Mouse (Mus musculus) left cerebral cortex, adult 18-20 months (tissue): ENCODE measurements around the gene Asb8. TPM values are rescaled to one million over a fixed set of nuclear protein-coding genes. Genes with fewer than 3 reads are reported as not detected.

Experiments
- DNase-seq, 2 experiments: peaks; one replicate each; pipeline ENCODE4 v3.0.0; 2021 to 2022; ENCODE audit warnings: low spot score in 2 of 2, mixed read lengths in 1 of 2
- long read RNA-seq, 2 experiments: library from polyadenylated mRNA; stranded (forward); transcript quantifications; one replicate each; pipeline ENCODE4 v2.0.0; 2021
- total RNA-seq, 2 experiments: library from RNA; stranded (reverse); gene quantifications; 2 replicates each; pipeline ENCODE4 v1.2.3; 2021

The Asb8 gene
- total RNA-seq: 10 to 100 TPM; 49.5 to 53.6 TPM
- long read RNA-seq, experiment 1, transcript Asb8-201 (4 exons, 1,049 nt): minor isoform, 24 of 82 reads
- long read RNA-seq, experiment 1, transcript Asb8-202 (4 exons, 1,100 nt): major isoform, 47 of 82 reads
- long read RNA-seq, experiment 1, partial matches to known transcripts: 9 of 82 reads
- long read RNA-seq, experiment 1, other reads (novel, unspliced or antisense): 2 of 82 reads
- long read RNA-seq, experiment 2, transcript Asb8-202 (4 exons, 1,100 nt): major isoform, 29 of 44 reads
- long read RNA-seq, experiment 2, transcript Asb8-201 (4 exons, 1,049 nt): minor isoform, 12 of 44 reads
- long read RNA-seq, experiment 2, partial matches to known transcripts: 3 of 44 reads
- long read RNA-seq, experiment 2, other reads (novel, unspliced or antisense): 0 of 44 reads

GRCm38 (mm10) chr15:98165525-98165924 lies at the start of gene Asb8:
Asb8 (minus strand) TSS chr15:98165625.
- no peak for DNase-seq

GRCm38 (mm10) chr15:98214130-98214529 lies 48.7 kb upstream of the Asb8 start:
- no peak for DNase-seq

- DNase-seq: no peak
Measured at GRCm38 (mm10) chr15:98213336-98213870, 48.0 kb upstream of the Asb8 start.

- DNase-seq: no peak
Measured at GRCm38 (mm10) chr15:98209676-98210075, 44.3 kb upstream of the Asb8 start.

GRCm38 (mm10) chr15:98195442-98195841 lies 30.0 kb upstream of the Asb8 start, which contains the start of gene Olfr288:
Olfr288 (minus strand) TSS chr15:98195542.
- no peak for DNase-seq

- DNase-seq: no peak
Measured at GRCm38 (mm10) chr15:98184456-98184855, 19.0 kb upstream of the Asb8 start.

GRCm38 (mm10) chr15:98181856-98182570 lies 16.6 kb upstream of the Asb8 start:
- no peak for DNase-seq

- DNase-seq: peak; percentile 92 to 94
Measured at GRCm38 (mm10) chr15:98181132-98181711, 15.8 kb upstream of the Asb8 start.

- DNase-seq: no peak
Measured at GRCm38 (mm10) chr15:98180567-98181131, 15.2 kb upstream of the Asb8 start.

- no peak for DNase-seq
Measured at GRCm38 (mm10) chr15:98177320-98177719, 11.9 kb upstream of the Asb8 start.

GRCm38 (mm10) chr15:98173821-98174220 lies 8.4 kb upstream of the Asb8 start:
- peak; percentile 74 to 81 for DNase-seq

GRCm38 (mm10) chr15:98172113-98172512 lies 6.7 kb upstream of the Asb8 start:
- no peak for DNase-seq

GRCm38 (mm10) chr15:98170917-98171316 lies 5.5 kb upstream of the Asb8 start:
- no peak for DNase-seq

GRCm38 (mm10) chr15:98170365-98170764 lies 4.9 kb upstream of the Asb8 start:
- peak; percentile 52 to 60 for DNase-seq

- no peak for DNase-seq
Measured at GRCm38 (mm10) chr15:98168622-98169004, 3.2 kb upstream of the Asb8 start.

GRCm38 (mm10) chr15:98167645-98168621 lies 2.5 kb upstream of the Asb8 start:
- DNase-seq: peak; percentile 92 to 93

GRCm38 (mm10) chr15:98166963-98167644 lies 1.7 kb upstream of the Asb8 start, which contains the start of gene Ccdc184:
Ccdc184 (plus strand) TSS chr15:98167158.
- DNase-seq: peak in 1 of 2 experiments; percentile 15

GRCm38 (mm10) chr15:98162561-98162960 lies 2.9 kb downstream of the Asb8 start:
- no peak for DNase-seq

GRCm38 (mm10) chr15:98161026-98161805 lies 4.2 kb downstream of the Asb8 start:
- no peak for DNase-seq
